Mouse (Mus musculus) lung, postnatal 36 days (tissue): ENCODE measurements around the gene D430042O09Rik.
A peak's percentile ranks its signal among the peaks of the same experiment; 100 is the strongest.

Experiments used
- DNase-seq: peaks from one replicate; pipeline ENCODE4 v3.0.0; 2022; ENCODE audit warnings: mixed read lengths

The D430042O09Rik gene

DNA sequence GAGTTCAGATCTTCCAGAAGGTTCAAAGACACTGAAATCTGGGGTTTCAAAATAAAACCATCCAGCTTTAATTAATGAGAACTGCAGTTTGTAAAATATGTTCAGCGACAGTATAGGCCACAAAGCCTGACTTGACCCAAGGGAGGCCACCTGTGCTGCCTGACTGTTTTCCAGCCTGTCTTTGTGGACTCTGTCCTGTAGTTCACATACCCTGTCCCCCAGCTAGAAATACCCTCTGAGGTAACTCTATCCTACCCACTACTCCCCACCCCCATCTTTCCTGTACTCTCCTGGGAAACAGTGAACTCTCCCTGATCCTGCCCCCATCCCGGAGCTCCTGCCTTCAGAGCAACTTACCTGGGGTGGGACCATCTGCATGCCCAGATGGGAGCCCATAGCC, 175.5 kb downstream of the D430042O09Rik start:
- no peak for DNase-seq

GRCm38 (mm10) chr7:125886116-125886680, 178.5 kb downstream of the D430042O09Rik start:
- no peak for DNase-seq

DNA sequence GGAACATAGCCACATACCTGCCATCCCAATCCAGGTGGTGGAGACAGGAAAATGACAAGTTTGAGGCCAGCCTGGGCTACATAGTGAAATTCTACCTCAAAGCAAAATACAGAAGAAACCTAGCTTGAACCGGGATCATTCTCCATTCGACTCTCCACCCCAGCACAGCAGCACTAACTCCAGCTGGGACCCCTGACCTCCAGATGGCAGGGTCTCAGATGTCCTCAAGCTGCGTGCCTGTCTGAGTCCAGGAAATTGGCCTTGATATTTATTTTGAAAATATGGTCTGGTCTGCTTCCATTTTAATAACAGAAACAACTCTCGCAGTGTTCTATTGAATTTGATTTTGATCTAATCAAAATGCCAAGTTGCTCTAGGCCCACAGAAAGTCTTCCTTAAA, 179.4 kb downstream of the D430042O09Rik start:
- peak; percentile 55 for DNase-seq

DNA sequence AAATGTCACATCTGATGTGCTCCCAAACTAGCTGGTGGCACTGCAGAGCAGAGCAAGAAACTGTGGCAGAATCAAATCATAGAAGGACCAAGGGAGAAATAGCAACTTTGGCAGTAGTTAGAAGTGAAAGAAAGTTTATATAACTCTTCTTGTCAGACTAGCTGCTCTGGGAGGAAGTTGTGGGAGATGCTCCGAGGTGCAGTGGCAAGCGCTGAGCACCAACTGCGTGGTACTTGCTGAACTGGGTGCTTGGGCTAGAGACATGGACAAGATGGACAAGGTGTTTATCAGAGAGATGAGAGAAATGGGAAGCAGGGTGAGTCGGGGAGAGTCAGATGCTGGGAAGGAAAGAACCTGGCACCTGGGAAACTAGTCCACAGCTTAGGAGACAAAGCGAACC, 180.1 kb downstream of the D430042O09Rik start:
- DNase-seq: no peak

DNA sequence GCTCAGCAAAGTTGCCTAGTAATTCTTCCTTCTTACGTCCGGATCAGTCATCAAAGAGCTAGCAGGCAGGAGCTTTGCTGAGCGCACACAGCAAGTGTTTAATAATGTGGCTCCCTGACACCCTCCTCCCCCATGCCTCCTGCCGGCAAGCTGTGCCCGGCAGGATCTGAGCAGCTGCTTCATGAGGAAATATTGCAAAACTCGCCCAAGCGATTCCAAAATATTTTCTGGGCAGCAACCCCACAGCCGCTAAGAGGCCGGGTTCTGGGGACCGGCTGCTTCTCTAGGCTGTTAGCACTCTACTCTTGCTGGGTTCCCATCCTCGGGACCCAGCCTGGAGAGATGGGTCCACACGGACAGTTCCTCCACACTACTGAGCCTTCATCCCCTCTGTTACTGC, 180.7 kb downstream of the D430042O09Rik start:
- DNase-seq: peak; percentile 54

DNA sequence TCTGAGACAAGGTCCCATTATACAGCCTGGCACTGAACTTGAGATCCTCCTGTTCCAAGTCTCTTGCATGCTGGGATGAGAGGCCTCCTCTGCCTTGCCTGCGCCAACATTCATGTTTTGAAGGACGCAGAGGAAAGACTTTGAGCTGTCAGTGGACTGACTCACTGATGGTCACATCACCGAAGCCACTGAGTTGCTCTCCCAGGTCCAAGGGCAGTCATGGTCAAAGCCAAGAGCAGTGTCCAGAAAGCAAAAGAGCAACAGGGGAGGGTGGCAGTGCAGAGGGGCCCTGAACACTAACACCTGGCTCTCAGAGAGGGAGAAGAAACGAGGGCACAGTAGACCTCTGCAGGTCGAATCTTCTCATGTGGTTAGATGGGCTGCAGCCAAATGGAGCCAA, 185.9 kb downstream of the D430042O09Rik start:
- DNase-seq: no peak

- no peak for DNase-seq
Observed at GRCm38 (mm10) chr7:125897059-125897458, 189.4 kb downstream of the D430042O09Rik start.

- peak; percentile 77 for DNase-seq
Observed at GRCm38 (mm10) chr7:125899036-125899435, 191.3 kb downstream of the D430042O09Rik start.

DNA sequence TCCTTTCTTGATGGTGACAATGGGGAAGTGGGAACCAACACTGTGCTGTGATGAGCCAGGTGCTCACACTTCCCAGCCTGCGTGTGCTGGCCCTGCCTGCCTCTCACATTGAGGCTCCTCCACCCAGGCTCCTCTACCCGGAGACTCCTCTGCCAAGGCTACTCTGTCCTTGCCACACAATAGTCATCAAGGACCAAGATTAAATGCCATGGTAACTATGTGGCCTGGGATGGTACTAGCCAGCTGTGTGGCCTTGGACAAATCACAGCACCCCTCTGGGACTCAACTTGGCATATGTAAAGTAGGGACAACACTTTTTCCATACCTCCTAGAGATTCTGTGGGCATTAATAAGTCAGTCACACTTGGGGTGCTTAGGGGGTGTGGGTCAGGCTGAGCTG, 192.2 kb downstream of the D430042O09Rik start:
- no peak for DNase-seq

- DNase-seq: no peak
Observed at GRCm38 (mm10) chr7:125900386-125901161, 192.9 kb downstream of the D430042O09Rik start.

GRCm38 (mm10) chr7:125920801-125921200, 213.1 kb downstream of the D430042O09Rik start:
- DNase-seq: peak; percentile 11

DNA sequence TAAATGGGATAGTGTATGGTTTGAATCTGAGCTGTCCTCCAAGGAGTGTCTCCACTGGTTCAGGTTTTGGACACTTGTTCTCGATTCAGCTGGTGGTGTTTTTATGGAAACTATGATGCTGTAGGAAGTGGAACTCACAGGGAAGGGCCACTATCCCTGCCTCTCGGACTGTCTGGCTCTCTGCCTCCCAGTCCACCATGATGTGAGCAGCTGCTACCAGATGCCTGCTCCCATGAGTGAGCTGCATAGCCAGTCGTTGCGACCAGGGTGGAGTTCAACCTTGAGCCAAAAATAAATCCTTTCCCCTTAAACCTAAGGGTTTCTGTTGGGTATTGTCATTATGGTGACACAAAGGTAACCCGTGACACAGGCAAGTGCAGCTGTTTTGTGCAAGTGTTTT, 216.4 kb downstream of the D430042O09Rik start:
- no peak for DNase-seq
